Mouse (Mus musculus): ENCODE results near the gene Washc3. TPM values are rescaled to one million over a fixed set of nuclear protein-coding genes. Genes with fewer than 3 reads are reported as not detected.

The Washc3 gene
- polyA plus RNA-seq, 1 experiment from 2014 or later, result 98.4 TPM

DNA sequence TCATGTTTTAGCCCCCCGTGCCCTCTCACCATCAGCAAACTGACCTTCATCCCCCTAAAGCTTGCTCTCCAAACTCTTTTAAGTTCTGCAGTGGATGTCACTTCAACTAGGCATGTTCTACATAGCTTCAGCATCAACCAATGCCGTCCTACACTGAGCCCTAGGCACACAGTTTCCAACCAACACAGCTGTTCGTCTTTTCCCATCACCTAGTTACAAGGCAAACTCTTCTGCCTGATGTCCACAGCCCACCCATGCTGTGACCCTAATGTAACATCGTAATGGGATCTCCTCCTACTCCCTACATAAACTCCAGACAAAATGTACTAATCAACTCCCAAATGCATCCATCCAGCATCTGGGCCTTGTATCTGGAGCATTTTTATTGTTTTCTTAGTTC lies 62.5 kb downstream of the Washc3 start:
- Histone ChIP-seq H3K9me3 (replicated peaks; ENCODE audit: low read length) (no peaks in the 10 kb centered on the region), H3K4me3 (replicated peaks; ENCODE audit: low read depth, low read length) (no peak overlapping the region), H3K9ac (ENCODE audit: low read depth, low read length) (no peak overlapping the region), H3K27ac (no peak overlapping the region), H3K4me1 (replicated peaks; ENCODE audit: insufficient read depth, low read length) (0 out of 2 replicates have a peak, but pooled peaks cover 3% of the 10 kb centered on the region), H3K27me3 (ENCODE audit: insufficient read depth, low read length) (no peaks in the 10 kb centered on the region), H3K4me2 (ENCODE audit: low read length) (no peak overlapping the region), H3K36me3 (ENCODE audit: insufficient read depth, low read length) (no peaks in the 10 kb centered on the region)
- 41% methylated on average over 4 of the region's 4 CpGs for WGBS
- ATAC-seq (replicated peaks; ENCODE audit: low FRiP score, low read depth), result no peak
- no peak for TF ChIP-seq CTCF (IDR thresholded peaks at IDR 0.05; ENCODE audit: low read depth)
- peak; percentile 26 for DNase-seq (ENCODE audit: low spot score)

DNA sequence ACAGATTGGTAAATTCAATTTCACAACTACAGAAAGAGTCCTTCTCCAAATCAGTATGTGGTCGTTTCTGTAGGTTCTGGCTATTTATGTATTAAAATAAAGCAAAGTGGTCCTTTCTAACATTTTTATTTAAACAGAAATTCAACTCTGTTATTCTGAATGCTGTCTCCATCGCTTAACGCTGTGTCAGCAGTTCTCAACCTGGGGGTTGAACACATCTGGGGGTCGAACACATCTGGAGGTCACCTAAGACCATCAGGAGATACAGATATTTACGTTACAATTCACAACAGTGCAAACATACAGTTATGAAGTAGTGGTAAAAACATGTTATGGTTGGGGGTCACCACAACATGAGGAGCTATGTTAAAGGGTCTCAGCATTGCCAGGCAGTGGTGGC lies 73.2 kb downstream of the Washc3 start:
- no peaks in the 10 kb centered on the region for H3K4me1 ChIP-seq (replicated peaks; ENCODE audit: insufficient read depth, low read length)
- H3K27ac ChIP-seq, result no peak overlapping the region
- DNase-seq (ENCODE audit: low spot score), result no peak
- no peak overlapping the region for H3K4me3 ChIP-seq (replicated peaks; ENCODE audit: low read depth, low read length)
- ATAC-seq (replicated peaks; ENCODE audit: low FRiP score, low read depth), result no peak
- no peaks in the 10 kb centered on the region for H3K36me3 ChIP-seq (ENCODE audit: insufficient read depth, low read length)
- no peaks in the 10 kb centered on the region for H3K9me3 ChIP-seq (replicated peaks; ENCODE audit: low read length)
- no peak overlapping the region for H3K4me2 ChIP-seq (ENCODE audit: low read length)
- no peak for TF ChIP-seq CTCF (IDR thresholded peaks at IDR 0.05; ENCODE audit: low read depth)
- H3K9ac ChIP-seq (ENCODE audit: low read depth, low read length), result no peak overlapping the region
- no peaks in the 10 kb centered on the region for H3K27me3 ChIP-seq (ENCODE audit: insufficient read depth, low read length)
- WGBS, result 88% methylated on average over 5 of the region's 5 CpGs

DNA sequence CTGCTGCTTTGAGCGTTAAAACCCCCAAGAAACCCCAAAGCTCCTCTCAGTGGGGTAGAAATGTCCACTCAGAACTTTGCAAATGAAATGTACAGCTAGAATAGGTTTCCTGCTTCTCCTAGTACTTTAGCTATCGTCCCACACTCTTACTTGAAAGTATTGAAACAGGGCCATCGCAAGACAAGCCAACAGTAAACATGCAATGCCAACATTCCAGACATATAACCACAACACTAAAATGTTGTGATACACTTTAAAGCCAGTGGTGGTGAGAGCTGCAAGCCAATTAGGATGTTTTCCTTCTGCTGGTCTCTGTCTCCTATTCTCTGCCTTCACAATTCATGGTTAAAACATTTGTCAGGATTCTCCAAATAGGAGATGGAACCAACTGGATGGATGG lies 80.8 kb downstream of the Washc3 start:
- Histone ChIP-seq H3K4me3 (replicated peaks; ENCODE audit: low read depth, low read length) (no peak overlapping the region), H3K9me3 (replicated peaks; ENCODE audit: low read length) (no peaks in the 10 kb centered on the region), H3K9ac (ENCODE audit: low read depth, low read length) (no peak overlapping the region), H3K27me3 (ENCODE audit: insufficient read depth, low read length) (no peaks in the 10 kb centered on the region), H3K27ac (no peak overlapping the region), H3K4me1 (replicated peaks; ENCODE audit: insufficient read depth, low read length) (no peaks in the 10 kb centered on the region), H3K4me2 (ENCODE audit: low read length) (no peak overlapping the region), H3K36me3 (ENCODE audit: insufficient read depth, low read length) (no peaks in the 10 kb centered on the region)
- WGBS, result 87% methylated on average over 3 of the region's 3 CpGs
- no peak for TF ChIP-seq CTCF (IDR thresholded peaks at IDR 0.05; ENCODE audit: low read depth)
- ATAC-seq (replicated peaks; ENCODE audit: low FRiP score, low read depth) (no peak), DNase-seq (ENCODE audit: low spot score) (no peak)

DNA sequence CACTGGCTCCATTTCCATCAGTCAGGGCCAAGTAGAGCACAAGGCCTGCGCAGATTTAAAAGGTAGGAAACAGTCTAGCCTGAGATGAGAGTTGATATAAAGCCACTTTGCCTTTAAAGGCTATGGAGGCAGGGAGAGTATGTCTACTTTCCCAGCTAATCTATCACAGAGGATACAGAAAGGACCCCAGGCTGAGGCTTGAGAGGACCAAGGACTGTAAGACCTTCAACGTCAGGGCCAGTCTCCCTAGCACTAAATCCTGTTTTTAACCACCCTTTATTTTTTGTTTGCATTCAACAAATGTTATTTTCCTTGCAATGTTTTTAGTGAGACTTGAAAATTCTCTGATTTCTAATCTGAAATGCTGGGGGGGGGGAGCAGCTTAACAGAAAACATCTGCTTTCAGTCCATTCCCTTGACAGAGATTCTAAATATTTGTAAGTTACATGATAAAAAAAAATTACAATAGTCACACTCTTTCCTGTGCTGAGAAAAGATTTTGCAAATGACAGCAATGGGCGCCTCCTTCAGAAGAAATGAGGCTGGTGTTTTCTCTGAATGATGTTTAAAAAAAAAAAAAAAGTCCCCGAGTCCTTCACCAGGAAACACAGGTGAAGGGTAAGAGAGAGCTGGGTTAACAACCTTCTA lies 83.6 kb downstream of the Washc3 start:
- peak; percentile 35 for DNase-seq (ENCODE audit: low spot score)
- no peak overlapping the region for H3K4me2 ChIP-seq (ENCODE audit: low read length)
- no peak overlapping the region for H3K27ac ChIP-seq
- H3K36me3 ChIP-seq (ENCODE audit: insufficient read depth, low read length), result no peaks in the 10 kb centered on the region
- H3K27me3 ChIP-seq (ENCODE audit: insufficient read depth, low read length), result no peaks in the 10 kb centered on the region
- ATAC-seq (replicated peaks; ENCODE audit: low FRiP score, low read depth), result no peak
- H3K9ac ChIP-seq (ENCODE audit: low read depth, low read length), result no peak overlapping the region
- TF ChIP-seq CTCF (IDR thresholded peaks at IDR 0.05; ENCODE audit: low read depth), result no peak
- no peaks in the 10 kb centered on the region for H3K4me1 ChIP-seq (replicated peaks; ENCODE audit: insufficient read depth, low read length)
- H3K4me3 ChIP-seq (replicated peaks; ENCODE audit: low read depth, low read length), result no peak overlapping the region
- H3K9me3 ChIP-seq (replicated peaks; ENCODE audit: low read length), result no peaks in the 10 kb centered on the region
- 66% methylated on average over 4 of the region's 4 CpGs for WGBS

DNA sequence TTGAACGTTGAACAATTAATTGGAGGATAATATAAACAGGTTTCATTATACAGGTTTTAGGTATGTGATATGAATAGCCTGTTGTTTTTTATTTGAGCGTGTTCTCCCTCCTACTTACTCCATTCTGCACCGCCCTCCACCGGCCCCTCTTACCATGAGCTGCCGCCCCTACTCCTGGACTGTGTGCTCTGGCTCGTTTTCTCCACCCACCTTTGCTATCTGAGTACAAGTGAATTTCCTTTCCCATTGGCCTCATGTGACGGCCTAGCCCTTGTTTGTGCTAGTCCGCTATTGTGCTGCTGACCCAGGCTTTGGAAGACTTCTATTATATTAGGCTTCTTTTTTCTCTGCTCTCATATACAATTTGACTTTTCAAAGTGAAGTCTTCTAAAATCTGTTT lies 86.4 kb downstream of the Washc3 start:
- Histone ChIP-seq H3K27me3 (ENCODE audit: insufficient read depth, low read length) (no peaks in the 10 kb centered on the region), H3K9ac (ENCODE audit: low read depth, low read length) (no peak overlapping the region), H3K36me3 (ENCODE audit: insufficient read depth, low read length) (no peaks in the 10 kb centered on the region), H3K4me2 (ENCODE audit: low read length) (no peak overlapping the region), H3K4me1 (replicated peaks; ENCODE audit: insufficient read depth, low read length) (no peaks in the 10 kb centered on the region), H3K9me3 (replicated peaks; ENCODE audit: low read length) (no peaks in the 10 kb centered on the region), H3K4me3 (replicated peaks; ENCODE audit: low read depth, low read length) (no peak overlapping the region), H3K27ac (no peak overlapping the region)
- DNase-seq (ENCODE audit: low spot score) (no peak), ATAC-seq (replicated peaks; ENCODE audit: low FRiP score, low read depth) (no peak)
- no peak for TF ChIP-seq CTCF (IDR thresholded peaks at IDR 0.05; ENCODE audit: low read depth)
- WGBS, result 76% methylated on average over 8 of the region's 8 CpGs

DNA sequence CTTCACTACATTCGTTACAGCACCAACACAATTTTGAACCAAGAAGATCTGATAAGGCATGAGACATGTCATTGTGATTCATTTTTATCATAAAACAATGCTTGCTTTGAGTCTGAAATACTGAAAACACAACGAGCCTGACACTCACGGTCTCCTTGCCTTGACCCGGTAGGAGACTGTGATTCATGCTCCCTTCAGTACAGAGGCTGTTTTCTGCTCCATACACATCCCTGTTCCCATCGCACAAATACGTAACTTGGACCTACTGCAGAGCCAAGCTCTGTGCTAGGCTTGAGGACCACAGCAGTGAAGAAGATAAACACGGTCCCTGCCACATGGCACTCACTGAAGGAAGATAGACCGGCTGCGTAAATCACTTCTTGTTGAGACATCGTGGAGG lies 87.2 kb downstream of the Washc3 start:
- Histone ChIP-seq H3K27ac (no peak overlapping the region), H3K4me2 (ENCODE audit: low read length) (no peak overlapping the region), H3K27me3 (ENCODE audit: insufficient read depth, low read length) (no peaks in the 10 kb centered on the region), H3K9me3 (replicated peaks; ENCODE audit: low read length) (no peaks in the 10 kb centered on the region), H3K9ac (ENCODE audit: low read depth, low read length) (no peak overlapping the region), H3K4me3 (replicated peaks; ENCODE audit: low read depth, low read length) (no peak overlapping the region), H3K4me1 (replicated peaks; ENCODE audit: insufficient read depth, low read length) (no peaks in the 10 kb centered on the region), H3K36me3 (ENCODE audit: insufficient read depth, low read length) (no peaks in the 10 kb centered on the region)
- no peak for ATAC-seq (replicated peaks; ENCODE audit: low FRiP score, low read depth)
- 67% methylated on average over 10 of the region's 10 CpGs for WGBS
- TF ChIP-seq CTCF (IDR thresholded peaks at IDR 0.05; ENCODE audit: low read depth), result no peak
- no peak for DNase-seq (ENCODE audit: low spot score)

DNA sequence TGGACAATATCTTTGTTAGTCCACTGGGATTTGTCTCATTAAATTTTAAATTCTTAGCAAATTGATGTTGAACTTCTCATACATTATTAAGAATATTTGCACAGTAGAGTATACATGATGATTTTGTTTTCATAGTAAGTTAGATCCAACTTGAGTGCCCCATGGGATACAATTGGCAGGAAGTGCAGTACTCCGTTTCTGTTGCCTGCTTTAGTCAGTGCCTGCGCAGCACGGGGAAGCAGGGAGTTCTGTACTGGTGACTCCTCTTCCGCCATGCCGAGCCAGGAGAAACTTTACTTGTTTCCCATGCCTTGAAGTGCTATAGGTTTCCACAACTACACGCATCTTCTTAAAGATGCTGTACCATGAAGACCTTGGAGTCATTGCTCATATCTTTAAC lies 94.2 kb downstream of the Washc3 start:
- WGBS, result 77% methylated on average over 6 of the region's 6 CpGs
- DNase-seq (ENCODE audit: low spot score), result no peak

More for the DNA sequence above, 94.2 kb downstream of the Washc3 start:
- no peaks in the 10 kb centered on the region for H3K36me3 ChIP-seq (ENCODE audit: insufficient read depth, low read length)
- no peak for ATAC-seq (replicated peaks; ENCODE audit: low FRiP score, low read depth)
- no peak overlapping the region for H3K27ac ChIP-seq
- H3K27me3 ChIP-seq (ENCODE audit: insufficient read depth, low read length), result no peaks in the 10 kb centered on the region
- H3K4me3 ChIP-seq (replicated peaks; ENCODE audit: low read depth, low read length), result no peak overlapping the region
- no peak for TF ChIP-seq CTCF (IDR thresholded peaks at IDR 0.05; ENCODE audit: low read depth)
- no peak overlapping the region for H3K9ac ChIP-seq (ENCODE audit: low read depth, low read length)
- no peak overlapping the region for H3K4me2 ChIP-seq (ENCODE audit: low read length)
- no peaks in the 10 kb centered on the region for H3K4me1 ChIP-seq (replicated peaks; ENCODE audit: insufficient read depth, low read length)
- no peaks in the 10 kb centered on the region for H3K9me3 ChIP-seq (replicated peaks; ENCODE audit: low read length)

Other genes starting within 250 kb of the Washc3 start
- 0.22 TPM in 1 of 2 replicates, not detected in the other for gene Pmch, start 110.0 kb upstream of the Washc3 start, polyA plus RNA-seq (2015; fragmentation: Nextera tagmentation; extraction: Ambion mirVana)
- gene Parpbp, start 54.2 kb upstream of the Washc3 start, polyA plus RNA-seq (2015; fragmentation: Nextera tagmentation; extraction: Ambion mirVana), result 4.4 and 6.7 TPM in 2 replicates
- gene Nup37, start 54.1 kb upstream of the Washc3 start, polyA plus RNA-seq (2015; fragmentation: Nextera tagmentation; extraction: Ambion mirVana), result 63.6 and 66.5 TPM in 2 replicates
- 5.6 and 5.9 TPM in 2 replicates for gene Dram1, start 178.0 kb downstream of the Washc3 start, polyA plus RNA-seq (2015; fragmentation: Nextera tagmentation; extraction: Ambion mirVana)
- gene Gnptab, start 178.0 kb downstream of the Washc3 start, polyA plus RNA-seq (2015; fragmentation: Nextera tagmentation; extraction: Ambion mirVana), result 9.0 and 10.2 TPM in 2 replicates

Data from kidney, postnatal 0 days (tissue).